Mouse (Mus musculus) fibroblast of lung, adult 2 months (primary cell): ENCODE measurements around the gene Nfix.

Experiments used
- DNase-seq: peaks from one replicate; pipeline ENCODE4 v3.0.0-alpha.2; 2011; ENCODE audit warnings: low read depth

The Nfix gene

DNA sequence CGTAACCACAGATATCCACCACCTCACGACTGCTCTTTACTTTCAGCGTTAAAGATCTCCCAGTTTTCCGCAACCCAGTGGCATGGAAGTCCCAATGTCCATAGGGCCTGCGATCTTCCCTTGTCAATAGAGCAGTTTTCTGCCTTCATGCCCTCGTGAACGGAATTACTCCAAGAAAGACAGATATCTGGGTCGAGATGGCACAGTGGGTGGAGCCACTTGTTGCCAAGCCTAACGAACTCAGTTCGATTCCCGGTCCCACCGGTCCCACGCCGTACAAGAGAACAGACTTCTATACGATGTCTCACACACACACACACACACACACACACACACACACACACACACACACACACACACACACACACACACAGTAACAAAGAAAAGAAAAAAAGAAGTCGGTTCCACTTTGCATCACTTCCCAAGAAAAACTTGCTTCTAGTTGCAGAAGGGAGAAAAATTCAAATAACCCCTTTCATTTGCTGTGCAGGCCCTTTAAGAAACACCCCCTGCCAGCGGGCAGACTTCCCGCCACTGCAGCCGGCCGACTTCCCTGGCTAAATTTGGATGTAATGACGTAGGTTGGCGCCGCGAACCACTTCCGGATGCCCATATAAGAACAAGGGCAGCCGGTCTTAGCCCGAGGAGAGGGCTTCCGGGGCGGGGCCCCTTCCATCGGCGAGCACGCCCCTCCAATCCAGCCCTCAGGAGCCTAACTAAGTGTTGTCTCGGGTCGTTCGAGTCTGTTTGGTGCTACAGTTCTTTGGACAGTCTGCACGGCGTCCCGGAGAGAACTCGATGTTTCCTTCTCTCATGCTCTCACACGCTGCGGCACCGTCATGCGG is 136.4 kb downstream of the Nfix start:
- DNase-seq, result peak; percentile 94

DNA sequence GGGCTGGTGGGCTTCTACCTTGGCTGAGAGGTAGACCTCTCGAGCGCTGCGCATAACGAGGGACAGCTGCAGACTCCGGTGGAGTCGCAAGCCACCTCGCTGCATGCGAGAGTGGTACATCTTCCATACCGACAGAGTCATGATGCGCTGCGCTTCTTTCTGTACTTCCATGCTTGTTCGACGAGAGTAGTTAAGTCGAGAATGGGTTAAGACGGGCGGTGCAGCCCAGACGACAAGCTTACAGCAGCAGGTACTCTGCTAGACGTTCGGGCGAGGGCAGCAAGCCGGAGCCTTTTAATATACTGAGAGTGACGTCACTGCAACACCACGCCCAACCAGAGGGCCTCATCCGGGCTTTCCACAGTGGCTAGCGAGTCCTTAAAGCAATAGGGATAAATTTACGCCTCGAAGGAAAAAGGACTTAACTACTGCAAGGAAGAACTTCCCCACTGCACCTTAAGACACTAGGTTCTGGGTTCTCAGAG is 137.5 kb downstream of the Nfix start, which contains the start of gene Ier2:
Ier2 (minus strand) TSS at position 272 of the 485 bp plus-strand sequence.
- peak; percentile 93 for DNase-seq

DNA sequence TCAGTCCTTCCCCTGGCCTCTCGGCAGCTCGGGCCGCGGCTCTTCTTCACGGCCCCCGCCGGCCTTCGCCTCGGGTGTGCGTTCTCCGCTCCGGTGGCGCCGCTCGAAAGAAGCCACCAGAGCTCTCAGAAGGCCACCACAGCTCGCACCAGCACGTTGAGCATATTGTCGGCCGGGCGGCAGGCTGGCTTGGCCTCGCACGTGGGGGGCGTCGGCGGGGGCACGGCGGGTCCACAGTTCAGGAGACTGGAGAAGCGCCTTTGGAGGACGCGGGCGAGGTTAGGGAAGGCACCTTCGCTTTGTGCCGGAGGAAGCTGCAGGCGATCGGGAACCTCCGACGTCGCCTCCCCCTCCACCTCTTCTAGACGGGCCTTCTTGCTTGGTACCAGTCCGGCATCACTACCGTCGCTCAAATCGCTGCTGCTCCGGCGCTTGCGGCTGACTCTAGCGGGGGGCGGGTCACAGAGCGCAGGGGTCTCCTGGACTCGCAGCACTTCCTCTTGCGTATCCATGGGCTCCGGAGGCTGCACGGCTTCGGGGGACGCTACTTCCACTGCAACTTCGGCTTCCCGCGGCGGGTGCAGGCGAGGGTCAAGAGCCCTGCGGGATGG is 138.1 kb downstream of the Nfix start:
- no peak for DNase-seq

DNA sequence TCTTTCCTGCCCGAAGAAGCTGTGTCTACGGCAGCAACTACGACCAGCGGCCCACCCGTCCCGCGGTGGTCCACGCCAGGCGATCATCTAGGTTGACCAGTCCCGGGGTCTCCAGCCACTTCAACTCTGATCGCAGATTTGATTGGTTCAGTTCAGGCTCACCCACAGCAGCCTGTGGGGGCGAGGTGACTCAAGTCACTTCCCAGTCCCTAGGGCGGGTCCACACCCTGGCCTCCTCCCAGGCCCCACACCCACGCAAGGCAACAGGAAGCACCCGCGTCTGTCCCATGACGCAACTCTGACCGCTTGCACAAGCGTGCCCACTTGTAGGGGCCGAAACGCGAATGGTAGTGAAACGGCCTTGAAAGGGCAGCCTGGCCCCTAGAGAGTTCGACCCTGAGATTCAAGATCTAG is 138.7 kb downstream of the Nfix start:
- DNase-seq, result peak; percentile 73

DNA sequence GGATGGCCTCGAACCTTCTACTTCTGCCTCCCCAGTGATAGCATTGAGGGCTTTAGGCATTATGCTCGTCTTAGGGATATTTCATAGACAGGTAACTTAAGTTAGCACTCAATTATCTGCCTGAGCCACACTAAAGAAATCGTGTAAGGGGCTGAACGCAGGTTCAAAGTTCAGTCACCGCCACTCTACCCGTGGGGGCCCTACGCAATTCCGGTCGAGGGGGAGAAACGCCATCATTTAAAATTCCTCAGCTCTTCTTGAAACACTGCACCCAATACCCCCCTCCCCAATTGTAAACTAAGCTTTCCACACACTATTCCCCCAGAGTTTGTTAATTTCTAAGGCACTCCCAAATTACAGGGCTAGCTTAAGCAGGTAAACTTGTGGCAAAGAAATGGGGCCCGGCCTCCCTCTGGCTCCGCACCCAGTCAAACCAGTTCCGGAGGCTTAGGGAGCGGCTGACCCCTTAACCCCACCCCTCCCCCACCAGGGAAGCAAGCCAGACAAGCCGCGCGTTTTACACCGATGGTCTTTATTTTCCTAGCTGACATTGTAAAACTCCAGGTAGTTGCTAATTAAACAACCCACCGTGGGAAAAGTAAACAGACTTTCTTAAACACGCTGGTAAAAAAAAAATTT is 139.2 kb downstream of the Nfix start:
- DNase-seq, result no peak

DNA sequence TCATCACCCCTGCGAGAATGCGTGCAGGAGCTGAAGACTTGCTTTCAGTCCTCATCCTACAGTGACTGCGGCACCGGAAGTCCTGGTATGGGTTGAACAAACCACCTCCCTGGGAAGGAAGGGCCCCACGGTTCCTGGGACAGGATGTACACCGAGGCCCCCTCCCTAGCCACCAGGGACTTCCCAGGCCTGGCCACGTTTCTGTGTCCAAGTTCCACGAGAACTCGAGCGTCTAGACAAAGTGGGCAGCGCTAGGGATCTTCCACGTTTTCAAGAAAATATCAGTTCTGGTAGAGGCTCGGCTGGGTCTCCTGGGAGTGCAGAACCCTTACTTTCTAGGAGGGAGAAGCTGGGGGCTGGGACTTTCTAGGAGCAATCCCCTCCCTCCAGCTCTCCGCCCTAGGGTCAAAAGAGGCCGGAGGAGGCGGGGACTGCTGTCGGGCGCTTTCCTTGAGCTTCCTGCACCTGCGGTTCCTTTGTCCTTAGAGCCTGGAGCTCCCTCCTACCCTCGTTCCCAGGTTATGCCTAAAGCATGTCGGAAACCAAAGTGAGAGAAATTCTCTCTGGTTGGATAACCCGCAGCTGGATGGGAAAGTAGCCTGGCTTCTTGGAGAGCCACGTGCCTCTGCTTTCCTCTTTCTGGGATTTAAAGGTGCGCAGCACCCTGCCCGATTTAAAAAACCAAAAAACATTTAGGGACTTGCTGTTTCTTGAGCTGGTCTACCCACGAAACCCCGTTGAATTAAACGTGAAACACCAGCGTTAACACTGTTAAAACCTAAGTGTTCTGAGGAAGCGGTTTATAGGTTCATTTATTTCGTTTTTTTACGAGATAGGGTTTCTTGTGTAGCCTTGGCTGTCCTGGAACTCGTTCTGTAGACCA is 140.0 kb downstream of the Nfix start:
- DNase-seq, result no peak

DNA sequence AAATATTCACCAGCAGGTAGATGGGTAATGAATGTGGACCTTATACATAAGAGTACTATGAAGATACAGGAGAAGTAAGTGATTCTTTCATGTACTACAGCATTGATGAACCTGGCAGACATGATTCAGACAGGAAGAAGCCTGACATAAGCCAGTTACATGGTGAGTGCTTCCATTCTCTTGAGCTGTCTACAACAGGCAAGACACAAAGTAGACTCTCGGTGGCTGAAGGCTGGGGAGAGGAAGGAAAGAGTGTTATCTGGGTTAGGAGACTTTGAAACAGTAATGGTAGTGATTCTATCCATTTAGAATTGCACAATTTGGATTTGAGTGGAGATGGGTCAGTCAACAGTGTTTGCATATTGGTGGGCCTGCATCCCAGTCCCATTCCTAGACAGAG is 141.2 kb downstream of the Nfix start:
- no peak for DNase-seq

DNA sequence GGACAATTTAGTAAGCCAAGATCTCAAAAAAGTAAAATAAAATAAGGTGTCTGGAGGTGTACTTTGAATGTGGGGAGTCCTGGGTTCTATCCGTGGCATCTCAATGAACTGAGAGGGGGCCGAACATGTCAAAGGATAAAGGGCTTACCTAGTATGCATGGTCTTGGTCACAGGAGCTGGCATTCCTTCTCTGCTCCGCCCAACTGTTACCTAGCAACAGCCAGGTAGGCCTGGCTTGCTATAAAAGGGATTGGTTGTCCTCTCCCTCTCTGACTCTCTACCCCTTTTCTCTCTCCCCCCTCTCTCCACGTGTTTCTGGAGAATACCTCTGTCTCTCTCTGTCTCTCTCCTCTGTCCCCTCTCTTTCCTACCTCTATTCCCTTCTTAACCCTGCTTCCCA is 142.5 kb downstream of the Nfix start:
- no peak for DNase-seq

DNA sequence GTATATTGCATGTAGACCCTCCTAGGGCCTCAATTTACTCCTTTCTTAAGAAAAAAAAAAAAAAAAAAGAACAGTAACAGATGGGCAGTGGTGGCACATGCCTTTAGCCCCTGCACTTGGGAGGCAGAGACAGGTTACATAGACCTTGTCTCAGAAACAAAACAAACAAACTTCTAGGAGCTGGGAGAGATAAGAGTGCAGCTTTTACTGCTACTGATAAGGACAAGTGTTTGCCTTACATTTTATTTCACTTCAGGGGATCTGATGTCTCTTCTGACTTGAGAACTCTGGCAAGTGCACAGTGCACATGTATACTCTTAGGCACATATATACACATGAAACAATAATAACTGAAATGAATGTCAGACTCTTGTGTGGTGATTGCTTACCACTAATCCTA is 142.9 kb downstream of the Nfix start:
- DNase-seq, result no peak

DNA sequence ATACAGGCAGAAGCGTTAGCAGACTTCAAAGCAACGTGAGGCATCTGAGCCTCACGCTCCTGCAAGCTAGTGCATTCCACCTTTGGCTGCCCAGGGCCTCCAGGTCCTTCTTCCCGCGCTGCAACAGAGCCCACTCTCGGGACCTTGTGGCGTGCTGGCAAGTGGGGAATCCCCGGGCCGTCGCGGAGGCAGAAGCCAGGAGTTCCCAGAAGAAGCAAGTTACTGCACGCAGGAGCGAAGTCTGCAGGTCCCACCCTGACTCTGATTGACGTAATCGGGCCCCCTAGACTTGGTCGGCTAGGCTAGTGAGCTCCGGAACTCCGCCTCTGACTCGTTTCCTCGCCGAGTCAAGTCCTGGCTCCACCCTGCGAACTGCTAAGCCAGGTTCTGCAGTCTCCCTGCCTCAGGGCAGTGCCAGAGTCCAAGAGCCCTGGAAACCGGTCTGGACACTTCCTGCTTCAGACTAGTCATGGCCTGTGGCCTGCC is 143.5 kb downstream of the Nfix start:
- DNase-seq, result no peak

DNA sequence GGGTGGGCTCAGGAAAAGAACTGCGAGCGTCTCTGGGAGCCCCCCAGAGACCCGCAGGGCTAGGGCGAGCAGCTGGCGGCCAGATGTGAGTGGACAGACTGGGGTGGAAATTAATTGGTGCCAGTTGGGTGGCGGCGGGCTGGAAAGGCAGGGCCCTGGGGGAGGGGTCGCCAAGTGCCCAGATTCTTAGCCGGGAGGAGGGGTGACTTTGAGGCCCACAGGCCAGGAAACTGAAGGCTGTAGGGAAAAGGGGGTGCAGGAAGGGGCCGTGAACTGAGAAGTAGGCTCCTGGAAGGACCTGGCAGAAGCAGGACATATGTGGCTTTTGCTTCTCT is 144.0 kb downstream of the Nfix start:
- no peak for DNase-seq

DNA sequence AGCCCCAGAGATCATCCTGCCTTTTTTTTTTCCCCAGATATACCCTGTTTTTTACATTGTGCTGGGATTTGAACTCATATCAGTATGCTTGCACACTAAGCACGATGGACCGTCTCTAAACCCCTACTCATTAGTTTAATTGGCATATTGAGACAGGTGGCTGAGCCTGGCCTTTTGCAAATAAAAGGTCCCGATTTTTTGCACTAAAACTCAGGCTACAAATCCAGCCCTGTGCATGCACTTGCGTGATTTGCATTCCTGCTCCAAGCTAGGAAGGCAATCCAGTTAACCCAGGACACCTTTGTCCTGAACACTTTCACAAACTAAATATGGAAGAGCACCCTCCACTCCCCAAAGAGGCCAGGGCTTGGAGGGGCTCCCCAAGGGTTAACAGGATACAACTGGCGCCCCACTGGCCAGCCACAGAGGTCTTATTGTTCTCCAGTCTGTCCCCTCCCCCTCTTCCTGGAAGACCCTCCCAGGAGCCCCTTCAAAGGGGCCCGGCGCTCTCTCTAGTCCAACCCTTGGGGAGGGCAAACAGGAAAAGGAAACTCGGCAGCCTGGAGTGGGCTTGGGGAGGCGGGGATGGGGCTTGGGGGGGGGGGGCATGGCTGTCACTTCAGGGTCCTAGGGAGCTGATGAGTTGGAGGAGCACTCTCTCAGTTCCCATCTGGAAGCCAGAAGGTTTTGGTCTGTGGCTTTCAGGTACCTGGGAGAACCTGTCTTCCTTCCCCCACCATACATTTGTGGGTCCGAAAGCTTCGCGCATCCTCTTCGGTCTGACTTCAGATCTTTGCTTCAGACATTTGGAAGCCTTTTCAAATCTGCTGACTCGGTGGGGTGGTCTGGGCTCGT is 144.6 kb downstream of the Nfix start:
- DNase-seq, result no peak

DNA sequence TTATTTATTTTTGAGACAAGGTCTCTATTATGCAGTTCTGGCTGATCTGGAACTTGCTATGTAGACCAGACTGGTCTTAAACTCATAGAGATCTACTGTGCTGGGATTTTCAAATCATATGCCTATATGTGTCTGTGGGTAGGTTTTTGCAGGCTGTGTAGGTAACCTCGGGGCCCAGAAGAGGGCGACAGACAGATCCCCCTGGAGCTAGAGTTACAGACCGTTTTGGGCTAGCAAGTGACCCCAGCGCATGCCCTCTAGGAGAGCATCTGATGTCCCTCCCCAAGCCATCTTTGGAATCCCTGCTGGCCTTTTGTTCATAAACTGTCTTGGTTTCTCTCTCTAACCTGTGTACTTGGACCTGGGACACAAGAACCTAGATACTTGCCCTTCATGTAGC is 145.5 kb downstream of the Nfix start:
- no peak for DNase-seq

DNA sequence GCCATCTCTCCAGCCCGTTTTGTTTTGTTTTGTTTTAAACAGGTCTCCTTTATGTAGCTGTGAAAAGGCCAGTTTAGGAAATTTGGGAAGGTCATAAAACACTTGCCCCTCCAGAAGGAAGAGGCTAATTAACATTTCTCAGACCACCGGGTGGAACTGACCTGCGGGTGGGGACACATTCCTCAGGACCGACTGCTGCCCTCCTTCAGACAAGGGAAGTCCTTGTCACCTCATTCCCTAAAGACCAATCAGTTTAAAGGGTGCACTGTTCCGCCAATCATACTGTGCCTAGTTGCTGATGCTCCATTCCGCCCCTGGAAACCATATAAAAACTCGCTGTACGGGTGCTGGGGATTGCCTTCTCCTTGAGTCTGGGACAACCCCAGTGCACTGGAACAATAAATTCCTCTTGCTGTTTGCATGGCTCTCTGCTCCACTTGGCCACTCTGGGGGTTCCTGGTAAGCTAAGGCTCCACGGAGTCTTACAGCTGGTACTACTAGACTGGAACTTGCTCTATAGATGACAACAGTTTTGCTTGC is 147.0 kb downstream of the Nfix start:
- no peak for DNase-seq

DNA sequence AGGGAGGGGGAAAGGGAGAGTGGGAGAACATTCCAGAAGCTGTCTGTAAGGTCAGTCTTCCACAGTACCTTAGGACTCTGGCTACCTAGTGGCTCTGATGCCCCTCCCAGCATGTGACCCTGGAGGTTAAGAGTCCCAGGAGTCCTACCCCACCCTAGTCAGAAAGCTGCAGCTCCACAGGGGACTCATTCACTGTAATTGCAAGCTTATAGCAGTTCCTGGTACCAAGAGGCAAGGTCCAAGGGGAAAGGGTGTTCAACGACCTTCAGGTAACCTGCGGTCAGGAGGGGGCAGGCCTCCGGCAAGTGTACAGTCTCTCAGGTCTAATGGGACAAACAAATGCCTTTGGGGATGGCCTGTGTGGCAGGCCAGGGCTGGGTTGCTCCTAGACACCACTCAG is 149.9 kb downstream of the Nfix start:
- no peak for DNase-seq
